11 mouse cellular contexts compared by ENCODE assay signal in the genomic region with DNA sequence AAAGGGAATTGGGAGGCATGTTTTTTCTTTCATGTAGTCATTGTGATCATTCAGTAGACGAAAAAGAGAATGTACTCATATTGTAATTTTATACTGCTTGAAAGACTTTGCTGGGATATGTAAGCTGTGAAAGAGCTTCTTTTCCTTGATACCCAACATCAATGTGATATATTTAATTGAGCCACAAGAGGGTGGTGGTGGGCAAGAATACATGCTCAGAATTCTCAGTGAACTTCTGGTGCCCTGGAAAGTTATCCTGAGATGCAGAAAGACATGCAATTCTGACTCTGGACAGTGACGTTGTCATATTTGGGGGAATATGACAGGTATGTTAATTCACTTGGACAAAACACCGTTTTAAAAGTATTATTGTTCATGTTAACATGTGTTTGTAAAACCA. TPM values are rescaled to one million over a fixed set of nuclear protein-coding genes. Genes with fewer than 3 reads are reported as not detected.
DNase-seq lines count a peak whose midpoint lies in the region; TF ChIP-seq lines count a peak whose summit lies in the region.
"Had no signal": no experiment of that assay in that cellular context is flagged by ENCODE, and none has a peak within 500 bp of the region (broad histone marks: within the 10 kb centered on the region; RNA-seq: fewer than 3 reads in every experiment).

No protein-coding gene starts in this region.

- DNase-seq in gastrocnemius, adult 2 months: no peak
- no peak for DNase-seq in gastrocnemius, postnatal 14 days
- peak; percentile 4 to 44 for DNase-seq in left cerebral cortex, postnatal 25 days (ENCODE audit: low spot score in 2 of 2)
- no peak for DNase-seq in left cerebral cortex, adult 18-20 months (ENCODE audit: low spot score in 2 of 2)
- peak; percentile 27 for DNase-seq in A20 (ENCODE audit: low read depth, low spot score)
- DNase-seq in brain, adult 2 months (ENCODE audit: low read depth, low spot score): peak; percentile 18
- DNase-seq in urinary bladder, postnatal 14 days (ENCODE audit: low spot score): no peak
- DNase-seq in yolk sac, embryonic 10.5 days (ENCODE audit: low spot score): no peak
- DNase-seq: heart, adult 18-20 months had no signal

- H3K4me3 ChIP-seq in gastrocnemius, adult 2 months: no peak overlapping the region
- H3K4me3 ChIP-seq: liver, embryonic 15.5 days had no signal

- no peak overlapping the region for H3K27ac ChIP-seq in gastrocnemius, adult 2 months
- H3K27ac ChIP-seq: hindbrain, embryonic 14.5 days; liver, embryonic 15.5 days had no signal

- intact Hi-C loops in gastrocnemius, adult 2 months (cut with DNase I): no loop called here
- intact Hi-C loops in gastrocnemius, postnatal 14 days (cut with DNase I; ENCODE audit: low total_unique reads): no loop called here
- intact Hi-C loops in left cerebral cortex, postnatal 25 days (cut with DNase I): loop anchor here (5.0 kb wide), 1 partner anchor 227 kb away; no protein-coding TSS in a partner anchor

- peak; percentile 27; the same call in 1 of the 2 replicates for TF ChIP-seq CTCF in gastrocnemius, adult 2 months (IDR thresholded peaks at IDR 0.05)

RNA-seq across cellular contexts. Expression of a gene that starts 15.2 kb away (rescaled TPM):
- 1 to 10 TPM; 1.5 to 4.2 TPM for total RNA-seq in gastrocnemius, adult 2 months (2021)
- 1 to 10 TPM; 4.5 to 7.7 TPM for total RNA-seq in gastrocnemius, postnatal 14 days (2021)
- 1 to 10 TPM in 1 of 2 experiments, under 1 TPM in 1; 0.69 to 1.2 TPM for total RNA-seq in left cerebral cortex, postnatal 25 days (2021)
- 1 to 10 TPM in 1 of 2 experiments, under 1 TPM in 1; 0.70 to 1.1 TPM for total RNA-seq in left cerebral cortex, adult 18-20 months (2021)

RNA-seq across cellular contexts. Expression of a gene that starts 24.2 kb away (rescaled TPM):
- total RNA-seq in gastrocnemius, adult 2 months (2021): under 1 TPM; 0.17 to 0.23 TPM
- total RNA-seq in gastrocnemius, postnatal 14 days (2021): 1 to 10 TPM in 1 of 2 experiments, under 1 TPM in 1; 0.82 to 1.3 TPM
- total RNA-seq in left cerebral cortex, postnatal 25 days (2021): under 1 TPM; 0.34 to 0.53 TPM
- total RNA-seq in left cerebral cortex, adult 18-20 months (2021): under 1 TPM; 0.42 to 0.91 TPM

RNA-seq across cellular contexts. Expression of a gene that starts 44.5 kb away (rescaled TPM):
- not detected for total RNA-seq in gastrocnemius, adult 2 months (2021)
- total RNA-seq in gastrocnemius, postnatal 14 days (2021): not detected
- total RNA-seq in left cerebral cortex, postnatal 25 days (2021): not detected
- under 1 TPM in 1 of 2 experiments, not detected in 1; 0.75 TPM for total RNA-seq in left cerebral cortex, adult 18-20 months (2021)

RNA-seq across cellular contexts. Expression of a gene that starts 45.9 kb away (rescaled TPM):
- total RNA-seq in gastrocnemius, adult 2 months (2021): not detected
- under 1 TPM in 1 of 2 experiments, not detected in 1; 0.06 TPM for total RNA-seq in gastrocnemius, postnatal 14 days (2021)
- total RNA-seq in left cerebral cortex, postnatal 25 days (2021): not detected
- not detected for total RNA-seq in left cerebral cortex, adult 18-20 months (2021)

Comparison
In these comparisons a context has a peak if more than half of its experiments do, and no peak if none do; other contexts are left out.
1. DNase-seq: peak in left cerebral cortex, postnatal 25 days (2 of 2), A20 (single experiment) and brain, adult 2 months (single experiment); none in gastrocnemius, adult 2 months (single experiment), gastrocnemius, postnatal 14 days (single experiment), left cerebral cortex, adult 18-20 months (0 of 2), urinary bladder, postnatal 14 days (single experiment) and yolk sac, embryonic 10.5 days (single experiment).